Mouse (Mus musculus) liver, adult 2 months (tissue): ENCODE measurements at regions not wholly inside any gene's neighbourhood (a gene's known extent, or its start where the extent isn't known, plus 50 kb on each side); places are given as distances from the start of the nearest gene placed in this dataset.

Source experiments
- DNase-seq: peaks from one replicate; pipeline ENCODE4 v3.0.0-alpha.2; 2011; ENCODE audit warnings: low read depth, low spot score; ENCODE audit errors: extremely low read depth
- H3K27ac ChIP-seq: fragments of 200-500 bp; replicated peaks from 2 replicates; pipeline ENCODE4 v1.5.1; 2012; ENCODE audit warnings: low read depth, mild to moderate bottlenecking, control low read depth, inconsistent platforms, low read length; ENCODE audit not compliant: insufficient read depth
- H3K27me3 ChIP-seq: fragments of 200-500 bp; 2 replicates; pipeline ENCODE4 v1.6.1; 2012; ENCODE audit warnings: mild to moderate bottlenecking, moderate library complexity, low read length, inconsistent platforms; ENCODE audit not compliant: control insufficient read depth, insufficient read depth
- H3K36me3 ChIP-seq: fragments of 200-500 bp; 2 replicates; pipeline ENCODE4 v1.6.1; 2012; ENCODE audit warnings: low read length, inconsistent platforms; ENCODE audit not compliant: control insufficient read depth, insufficient read depth
- H3K4me1 ChIP-seq: fragments of 200-500 bp; 2 replicates; pipeline ENCODE4 v1.6.1; 2011; ENCODE audit warnings: low read length; ENCODE audit not compliant: control insufficient read depth, insufficient read depth
- H3K4me3 ChIP-seq: fragments of 200-500 bp; 2 replicates; pipeline ENCODE4 v1.5.1; 2011; ENCODE audit warnings: low read depth, mild to moderate bottlenecking, control low read depth, low read length, moderate library complexity; ENCODE audit not compliant: insufficient read depth
- H3K79me2 ChIP-seq: fragments of 200-500 bp; 2 replicates; pipeline ENCODE4 v1.6.1; 2012; ENCODE audit warnings: inconsistent platforms, mild to moderate bottlenecking, low read length, moderate library complexity; ENCODE audit not compliant: control insufficient read depth, insufficient read depth
- H3K9ac ChIP-seq: fragments of 200-500 bp; 2 replicates; pipeline ENCODE4 v1.6.1; 2012; ENCODE audit warnings: low read depth, mild to moderate bottlenecking, control low read depth, inconsistent platforms, low read length
- CTCF ChIP-seq: fragments of 200-500 bp; IDR thresholded peaks from 2 replicates; pipeline ENCODE4 v1.5.1; 2011; ENCODE audit warnings: low read depth, low read length, control low read depth
- POLR2A ChIP-seq: fragments of 200-500 bp; IDR thresholded peaks from 2 replicates; pipeline ENCODE4 v1.6.1; 2011; ENCODE audit warnings: low read length, control low read depth; ENCODE audit not compliant: insufficient read depth; ENCODE audit errors: extremely low read depth
- whole genome bisulfite sequencing: fragments of 180-500 bp; shearing (Covaris S2); methylation state at CpG from one replicate; pipeline ENCODE4 v1.1.7; 2018; 5-methylcytosine and 5-hydroxymethylcytosine counted together

DNA sequence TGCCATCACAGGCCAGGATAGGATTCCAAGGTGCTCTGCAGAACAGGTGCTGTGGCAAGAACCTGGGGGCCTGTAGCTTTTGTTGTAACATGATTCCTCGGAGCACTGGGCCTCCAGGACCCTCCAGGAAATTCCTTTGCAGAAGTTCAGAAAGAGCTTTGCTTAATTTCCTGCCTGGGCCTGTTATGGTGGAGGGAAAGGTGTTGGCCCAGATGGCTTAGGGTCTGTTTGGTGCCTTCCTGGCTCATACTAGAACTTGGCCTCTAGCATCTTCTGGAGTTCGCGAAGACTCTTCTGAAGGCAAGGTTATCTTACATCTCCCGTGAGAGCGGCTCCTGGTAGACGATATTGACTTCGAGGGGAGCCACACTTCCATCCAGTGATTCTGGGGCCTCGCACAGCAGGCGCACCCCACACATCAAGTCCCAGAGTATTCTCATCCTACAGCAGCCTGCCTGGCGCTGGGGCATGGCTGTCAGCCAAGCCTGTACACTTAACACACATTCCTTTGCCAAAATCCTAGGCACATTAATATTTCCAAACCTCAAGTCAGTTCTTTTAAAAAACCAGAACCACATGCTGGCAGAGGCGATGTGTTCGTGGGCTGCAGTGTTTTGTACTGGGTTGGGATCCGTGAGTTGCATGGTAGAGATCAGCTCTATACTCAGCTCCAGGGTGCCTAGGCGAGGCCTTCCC lies 54.5 kb upstream of the Cxcl14 start:
- 85% methylated on average over 14 of the region's 14 CpGs for WGBS
- Histone ChIP-seq H3K9ac (no peak overlapping the region), H3K4me1 (peaks cover 15% of the 10 kb centered on the region), H3K79me2 (no peaks in the 10 kb centered on the region), H3K27me3 (no peaks in the 10 kb centered on the region), H3K36me3 (no peaks in the 10 kb centered on the region), H3K27ac (peak overlapping the region; percentile 4; the same call in 1 of the 2 replicates), H3K4me3 (no peak overlapping the region)
- DNase-seq, result no peak
- no peak for TF ChIP-seq CTCF
- TF ChIP-seq POLR2A, result no peak

DNA sequence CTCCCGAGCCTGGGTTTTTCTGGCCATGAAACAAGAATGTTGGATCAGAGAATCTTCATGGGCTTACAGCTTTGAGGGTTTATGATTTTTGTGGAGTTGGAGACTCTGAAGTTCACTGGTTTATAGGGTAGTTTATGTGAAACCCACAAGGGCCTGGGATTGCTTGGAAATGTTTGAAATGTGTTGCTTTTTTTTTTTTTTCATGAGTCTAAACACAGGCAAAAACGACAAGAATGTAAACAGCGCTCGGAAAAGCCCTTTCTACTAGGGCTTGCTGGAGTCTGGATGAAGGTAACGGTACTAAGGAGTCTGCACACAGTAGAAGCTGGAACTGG lies 55.0 kb upstream of the Cxcl14 start:
- H3K36me3 ChIP-seq, result no peaks in the 10 kb centered on the region
- no peak overlapping the region for H3K9ac ChIP-seq
- peaks cover 15% of the 10 kb centered on the region for H3K4me1 ChIP-seq
- H3K79me2 ChIP-seq, result no peaks in the 10 kb centered on the region
- no peaks in the 10 kb centered on the region for H3K27me3 ChIP-seq
- DNase-seq, result peak; percentile 30
- 76% methylated on average over 5 of the region's 5 CpGs for WGBS
- H3K27ac ChIP-seq, result no peak overlapping the region; the same call in 1 of the 2 replicates
- TF ChIP-seq POLR2A (no peak), CTCF (no peak)
- no peak overlapping the region for H3K4me3 ChIP-seq

DNA sequence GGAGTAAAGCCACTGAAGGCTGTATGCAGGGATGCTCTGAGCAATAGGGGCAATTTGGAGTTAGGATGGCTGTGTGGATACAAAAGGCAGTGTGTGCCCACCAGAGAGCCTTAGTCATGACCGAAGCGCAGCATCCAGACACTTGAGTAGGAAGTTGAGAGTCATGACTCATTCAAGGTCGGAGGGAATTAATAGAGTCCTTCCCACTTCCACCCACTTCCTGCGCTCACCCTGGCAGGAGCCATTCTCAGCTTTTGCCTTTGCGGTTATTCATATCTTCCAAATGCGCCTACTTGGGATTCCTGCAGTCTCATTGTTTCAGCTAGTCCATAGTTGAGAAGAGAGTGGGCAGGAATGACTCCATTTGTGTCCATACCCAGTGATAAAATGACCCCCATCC lies 56.1 kb upstream of the Cxcl14 start:
- Histone ChIP-seq H3K4me1 (peaks cover 15% of the 10 kb centered on the region), H3K4me3 (no peak overlapping the region), H3K27me3 (no peaks in the 10 kb centered on the region), H3K9ac (no peak overlapping the region), H3K79me2 (no peaks in the 10 kb centered on the region), H3K36me3 (no peaks in the 10 kb centered on the region), H3K27ac (peak overlapping the region; percentile 61)
- no peak for TF ChIP-seq POLR2A
- TF ChIP-seq CTCF, result no peak
- no peak for DNase-seq
- 78% methylated on average over 6 of the region's 6 CpGs for WGBS

DNA sequence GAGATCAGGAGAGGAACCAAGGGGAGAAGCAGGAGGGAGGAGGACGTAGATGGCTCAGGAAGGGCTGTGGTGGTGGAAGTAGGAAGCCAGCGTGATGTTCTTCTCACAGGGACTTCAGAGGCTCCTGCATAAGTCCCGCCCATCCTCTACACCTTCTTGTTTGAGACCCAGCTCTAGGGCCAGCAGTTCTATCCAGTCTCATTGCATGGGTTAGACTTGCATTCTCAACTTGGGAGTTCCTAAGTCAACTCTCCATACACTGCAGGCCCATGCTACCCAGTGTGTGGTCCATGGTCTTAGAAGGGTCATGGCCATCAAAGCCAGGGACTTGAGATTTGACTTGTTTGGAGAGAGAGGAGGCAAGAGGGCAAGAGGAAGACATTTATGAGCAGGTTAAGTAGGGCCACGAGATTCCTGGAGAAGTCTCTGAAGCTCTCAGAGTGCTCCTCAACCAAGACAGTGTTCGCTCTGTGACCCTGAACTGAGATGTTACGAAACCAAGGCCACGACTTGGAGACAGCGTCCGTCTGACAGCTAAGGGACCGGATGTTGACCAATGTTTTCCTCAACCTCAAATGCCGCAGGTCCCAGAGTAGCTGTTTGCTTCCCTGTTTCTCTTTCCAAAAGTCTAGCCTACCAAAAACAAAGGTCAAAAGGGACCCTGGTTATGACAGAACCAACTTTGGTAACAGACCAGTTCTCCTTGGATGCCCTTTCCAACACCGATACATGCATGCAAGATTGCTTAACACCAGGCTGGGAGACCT lies 56.7 kb upstream of the Cxcl14 start:
- 39% methylated on average over 12 of the region's 12 CpGs for WGBS
- peak overlapping the region; percentile 61 for H3K27ac ChIP-seq

DNA sequence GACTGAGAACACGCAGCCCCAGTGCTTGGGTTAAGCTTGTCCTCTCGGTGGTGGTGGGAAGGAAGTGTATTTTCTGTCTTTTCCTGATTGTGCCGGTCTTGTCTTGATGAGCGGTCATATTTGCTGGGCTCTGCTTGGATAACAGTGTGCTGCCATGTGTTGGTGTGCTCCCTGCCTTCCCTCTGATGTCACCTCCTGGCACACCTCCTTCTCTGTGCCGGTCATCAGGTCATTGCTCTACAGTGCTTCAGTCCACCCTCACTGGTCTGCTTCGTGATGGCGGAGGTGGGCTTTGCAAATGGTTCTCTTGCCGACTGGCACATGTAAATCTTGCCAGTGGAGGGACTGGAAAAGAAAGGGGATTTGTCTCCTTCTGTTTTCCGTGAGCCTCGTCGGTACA lies 57.6 kb upstream of the Cxcl14 start:
- no peaks in the 10 kb centered on the region for H3K27me3 ChIP-seq
- H3K27ac ChIP-seq, result peak overlapping the region; percentile 60
- peak; percentile 74 for DNase-seq
- no peak overlapping the region for H3K4me3 ChIP-seq
- H3K4me1 ChIP-seq, result peaks cover 15% of the 10 kb centered on the region
- no peaks in the 10 kb centered on the region for H3K36me3 ChIP-seq
- no peaks in the 10 kb centered on the region for H3K79me2 ChIP-seq
- TF ChIP-seq POLR2A (no peak), CTCF (no peak)
- 57% methylated on average over 11 of the region's 11 CpGs for WGBS
- H3K9ac ChIP-seq, result no peak overlapping the region

More for the DNA sequence above, 56.7 kb upstream of the Cxcl14 start:
- Histone ChIP-seq H3K4me1 (peaks cover 15% of the 10 kb centered on the region), H3K9ac (no peak overlapping the region), H3K36me3 (no peaks in the 10 kb centered on the region), H3K4me3 (no peak overlapping the region), H3K79me2 (no peaks in the 10 kb centered on the region), H3K27me3 (no peaks in the 10 kb centered on the region)
- TF ChIP-seq CTCF (no peak), POLR2A (no peak)
- DNase-seq, result peak; percentile 88

DNA sequence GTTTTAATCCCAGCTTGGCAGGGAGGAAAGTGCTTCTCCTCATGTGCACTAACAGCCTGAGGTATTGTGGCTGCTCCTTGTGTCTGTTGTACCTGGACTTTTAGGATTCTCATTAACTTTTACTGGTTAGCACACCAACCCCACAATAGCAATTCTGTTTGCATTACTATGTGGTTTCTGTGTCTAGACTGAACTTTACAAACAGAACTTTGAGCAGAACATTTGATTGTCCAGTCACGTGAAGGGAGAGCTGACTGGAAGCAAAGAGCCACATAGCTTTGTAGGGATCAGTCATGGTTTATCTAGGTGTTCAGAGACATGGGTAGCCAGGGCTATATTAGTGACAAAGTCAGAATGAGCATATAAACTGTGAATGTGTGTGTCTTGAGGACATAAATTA lies 58.3 kb upstream of the Cxcl14 start:
- TF ChIP-seq CTCF (no peak), POLR2A (no peak)
- Histone ChIP-seq H3K79me2 (no peaks in the 10 kb centered on the region), H3K4me3 (no peak overlapping the region), H3K9ac (no peak overlapping the region), H3K36me3 (no peaks in the 10 kb centered on the region), H3K4me1 (peaks cover 15% of the 10 kb centered on the region), H3K27me3 (no peaks in the 10 kb centered on the region), H3K27ac (peak overlapping the region; percentile 59)
- peak; percentile 85 for DNase-seq
- 20% methylated on average over 1 of the region's 1 CpGs for WGBS
